Mouse (Mus musculus) cortical plate, adult 2 months (tissue): ENCODE data around the gene Sfrp4.

Experiments
- CTCF ChIP-seq: fragments of 200-500 bp; IDR thresholded peaks from 2 replicates; pipeline ENCODE4 v1.5.1; 2011; ENCODE audit warnings: mild to moderate bottlenecking, control low read depth, low read length; ENCODE audit not compliant: insufficient read depth; ENCODE audit errors: extremely low read depth
- POLR2A ChIP-seq: fragments of 200-500 bp; IDR thresholded peaks from 2 replicates; pipeline ENCODE4 v1.6.1; 2011; ENCODE audit warnings: mild to moderate bottlenecking, low read length, control low read depth; ENCODE audit not compliant: insufficient read depth; ENCODE audit errors: extremely low read depth

- TF ChIP-seq CTCF = no peak
- TF ChIP-seq POLR2A = no peak
Measured at GRCm38 (mm10) chr13:19649824-19650223, 26.9 kb downstream of the Sfrp4 start.
